ENCODE assay signal across 8 mouse cellular contexts in the genomic region with DNA sequence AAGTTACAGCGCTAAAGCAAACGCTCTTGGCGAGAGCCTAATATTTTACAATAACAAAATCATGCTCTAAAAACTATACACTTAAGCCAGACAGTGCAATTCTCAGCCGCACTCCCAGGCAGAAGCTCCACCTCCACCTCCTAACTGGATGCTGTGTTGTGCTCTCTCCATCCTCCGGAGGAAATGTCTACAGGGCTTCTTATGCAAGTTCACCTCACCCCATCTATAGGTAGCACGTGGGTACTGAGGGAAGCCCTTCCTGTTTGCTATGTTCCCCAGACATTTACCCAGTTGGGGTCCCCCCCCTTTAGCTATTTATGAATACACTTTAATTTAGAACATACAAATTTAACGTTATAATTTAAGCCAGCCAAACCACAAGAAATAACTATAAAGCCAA. TPM values are rescaled to one million over a fixed set of nuclear protein-coding genes. Genes with fewer than 3 reads are reported as not detected.
DNase-seq lines count a peak whose midpoint lies in the region; ATAC-seq lines count a peak whose summit lies in the region.

No protein-coding gene starts in this region.

- peaks cover 7% of the 10 kb centered on the region for H3K4me1 ChIP-seq in liver, embryonic 11.5 days (replicated peaks; ENCODE audit: control insufficient read depth, insufficient read depth, low read length)
- H3K4me1 ChIP-seq in liver, embryonic 12.5 days = peaks cover 37% of the 10 kb centered on the region
- peaks cover 49% of the 10 kb centered on the region for H3K4me1 ChIP-seq in embryonic facial prominence, embryonic 10.5 days
- H3K4me1 ChIP-seq in hindbrain, embryonic 16.5 days (ENCODE audit: control insufficient read depth, insufficient read depth, low read depth, low read length) = peaks cover 29% of the 10 kb centered on the region

- DNase-seq in liver, embryonic 11.5 days (ENCODE audit: low spot score) = no peak
- no peak for DNase-seq in embryonic facial prominence, embryonic 10.5 days (ENCODE audit: low spot score)
- DNase-seq in splenic B cell, adult 2 months (ENCODE audit: low read depth, low spot score) = peak; percentile 74
- DNase-seq in right cerebral cortex, postnatal 10 days (ENCODE audit: low spot score in 2 of 2) = no peak
- no peak for DNase-seq in urinary bladder, adult 18-20 months (ENCODE audit: low spot score in 2 of 2)

- H3K27ac ChIP-seq in liver, embryonic 11.5 days (ENCODE audit: low read depth, low read length) = no peak overlapping the region
- no peak overlapping the region for H3K27ac ChIP-seq in liver, embryonic 12.5 days
- no peak overlapping the region for H3K27ac ChIP-seq in embryonic facial prominence, embryonic 10.5 days (replicated peaks)
- H3K27ac ChIP-seq in hindbrain, embryonic 16.5 days (ENCODE audit: low read depth, low read length) = no peak overlapping the region

- WGBS in liver, embryonic 11.5 days = 60% methylated on average over 7 of the region's 7 CpGs
- 50% methylated on average over 7 of the region's 7 CpGs for WGBS in liver, embryonic 12.5 days (ENCODE audit: insufficient replicate concordance)
- WGBS in embryonic facial prominence, embryonic 10.5 days = 66% methylated on average over 7 of the region's 7 CpGs
- WGBS in hindbrain, embryonic 16.5 days = 49% methylated on average over 7 of the region's 7 CpGs

- H3K27me3 ChIP-seq in liver, embryonic 11.5 days (replicated peaks; ENCODE audit: control insufficient read depth, insufficient read depth, low read length) = no peaks in the 10 kb centered on the region
- H3K27me3 ChIP-seq in liver, embryonic 12.5 days (replicated peaks) = peaks cover 59% of the 10 kb centered on the region
- peaks cover 26% of the 10 kb centered on the region for H3K27me3 ChIP-seq in embryonic facial prominence, embryonic 10.5 days (replicated peaks; ENCODE audit: low read depth, poor library complexity, severe bottlenecking)
- no peaks in the 10 kb centered on the region for H3K27me3 ChIP-seq in hindbrain, embryonic 16.5 days (replicated peaks; ENCODE audit: control insufficient read depth, insufficient read depth, low read length)
- H3K27me3 ChIP-seq in splenic B cell, adult 2 months (ENCODE audit: control insufficient read depth, insufficient read depth, low read length, poor library complexity, severe bottlenecking) = no peaks in the 10 kb centered on the region

- H3K9me3 ChIP-seq in liver, embryonic 11.5 days (ENCODE audit: control insufficient read depth, low read length) = no peaks in the 10 kb centered on the region
- no peaks in the 10 kb centered on the region for H3K9me3 ChIP-seq in liver, embryonic 12.5 days (replicated peaks)
- no peaks in the 10 kb centered on the region for H3K9me3 ChIP-seq in embryonic facial prominence, embryonic 10.5 days
- no peaks in the 10 kb centered on the region for H3K9me3 ChIP-seq in hindbrain, embryonic 16.5 days (ENCODE audit: control insufficient read depth, low read length)

- no peak overlapping the region for H3K4me3 ChIP-seq in liver, embryonic 11.5 days (ENCODE audit: low read depth, low read length)
- H3K4me3 ChIP-seq in liver, embryonic 12.5 days = no peak overlapping the region
- H3K4me3 ChIP-seq in embryonic facial prominence, embryonic 10.5 days = peak overlapping the region; percentile 87; the same call in 1 of the 2 replicates
- peak overlapping the region; percentile 80 for H3K4me3 ChIP-seq in hindbrain, embryonic 16.5 days (ENCODE audit: low read length)

- ATAC-seq in liver, embryonic 11.5 days (replicated peaks; ENCODE audit: low FRiP score) = no peak
- no peak for ATAC-seq in liver, embryonic 12.5 days
- ATAC-seq in hindbrain, embryonic 16.5 days = no peak
- no peak for ATAC-seq in erythroblast, adult 5-6 weeks (replicated peaks; ENCODE audit: low FRiP score, poor library complexity, severe bottlenecking)

- H3K9ac ChIP-seq in liver, embryonic 11.5 days (ENCODE audit: low read depth, low read length) = no peak overlapping the region
- no peak overlapping the region for H3K9ac ChIP-seq in liver, embryonic 12.5 days
- no peak overlapping the region; the same call in 1 of the 2 replicates for H3K9ac ChIP-seq in hindbrain, embryonic 16.5 days (ENCODE audit: low read depth, low read length)

- peak overlapping the region; percentile 93 for H3K4me2 ChIP-seq in liver, embryonic 11.5 days
- no peak overlapping the region; the same call in 1 of the 2 replicates for H3K4me2 ChIP-seq in liver, embryonic 12.5 days
- peak overlapping the region; percentile 96 for H3K4me2 ChIP-seq in hindbrain, embryonic 16.5 days (ENCODE audit: low read length)

- H3K36me3 ChIP-seq in liver, embryonic 11.5 days (ENCODE audit: control insufficient read depth, insufficient read depth, low read length) = no peaks in the 10 kb centered on the region
- no peaks in the 10 kb centered on the region for H3K36me3 ChIP-seq in liver, embryonic 12.5 days
- H3K36me3 ChIP-seq in embryonic facial prominence, embryonic 10.5 days (replicated peaks) = no peaks in the 10 kb centered on the region
- H3K36me3 ChIP-seq in hindbrain, embryonic 16.5 days (ENCODE audit: control insufficient read depth, insufficient read depth, low read length) = no peaks in the 10 kb centered on the region
- no peaks in the 10 kb centered on the region for H3K36me3 ChIP-seq in splenic B cell, adult 2 months (ENCODE audit: control insufficient read depth, insufficient read depth, low read length, poor library complexity, severe bottlenecking)

RNA-seq across cellular contexts. Expression of a gene that starts 2.0 kb away (rescaled TPM):
- polyA plus RNA-seq in liver, embryonic 11.5 days (2014; fragmentation: Nextera tagmentation; extraction: Ambion mirVana) = 4.7 and 4.8 TPM in 2 replicates
- polyA plus RNA-seq in liver, embryonic 12.5 days (2016; fragmentation: Nextera tagmentation; extraction: Ambion mirVana) = 1.9 and 2.3 TPM in 2 replicates
- polyA plus RNA-seq in embryonic facial prominence, embryonic 10.5 days (2016; fragmentation: Nextera tagmentation; extraction: Ambion mirVana) = 12.7 and 14.8 TPM in 2 replicates
- polyA plus RNA-seq in hindbrain, embryonic 16.5 days (2015; fragmentation: Nextera tagmentation; extraction: Ambion mirVana) = 15.9 and 20.5 TPM in 2 replicates
- 0.38 and 1.9 TPM in 2 replicates for total RNA-seq in erythroblast, adult 5-6 weeks (2015; ENCODE audit: low replicate concordance)
- 1.2 and 2.6 TPM in 2 replicates for total RNA-seq in erythroblast, adult 5-6 weeks (2017; ENCODE audit: low replicate concordance)

Comparison
In these comparisons a context has a peak if more than half of its experiments do, and no peak if none do; other contexts are left out.
1. H3K4me3 ChIP-seq: peak in embryonic facial prominence, embryonic 10.5 days (single experiment) and hindbrain, embryonic 16.5 days (single experiment); none in liver, embryonic 11.5 days (single experiment) and liver, embryonic 12.5 days (single experiment).